Mouse (Mus musculus): ENCODE measurements around the gene Slc39a7. TPM values are rescaled to one million over a fixed set of nuclear protein-coding genes. Genes with fewer than 3 reads are reported as not detected.

The Slc39a7 gene
- total and polyA plus RNA-seq, 3 experiments, result 64.0 to 79.8 (median 76.0) TPM

DNA sequence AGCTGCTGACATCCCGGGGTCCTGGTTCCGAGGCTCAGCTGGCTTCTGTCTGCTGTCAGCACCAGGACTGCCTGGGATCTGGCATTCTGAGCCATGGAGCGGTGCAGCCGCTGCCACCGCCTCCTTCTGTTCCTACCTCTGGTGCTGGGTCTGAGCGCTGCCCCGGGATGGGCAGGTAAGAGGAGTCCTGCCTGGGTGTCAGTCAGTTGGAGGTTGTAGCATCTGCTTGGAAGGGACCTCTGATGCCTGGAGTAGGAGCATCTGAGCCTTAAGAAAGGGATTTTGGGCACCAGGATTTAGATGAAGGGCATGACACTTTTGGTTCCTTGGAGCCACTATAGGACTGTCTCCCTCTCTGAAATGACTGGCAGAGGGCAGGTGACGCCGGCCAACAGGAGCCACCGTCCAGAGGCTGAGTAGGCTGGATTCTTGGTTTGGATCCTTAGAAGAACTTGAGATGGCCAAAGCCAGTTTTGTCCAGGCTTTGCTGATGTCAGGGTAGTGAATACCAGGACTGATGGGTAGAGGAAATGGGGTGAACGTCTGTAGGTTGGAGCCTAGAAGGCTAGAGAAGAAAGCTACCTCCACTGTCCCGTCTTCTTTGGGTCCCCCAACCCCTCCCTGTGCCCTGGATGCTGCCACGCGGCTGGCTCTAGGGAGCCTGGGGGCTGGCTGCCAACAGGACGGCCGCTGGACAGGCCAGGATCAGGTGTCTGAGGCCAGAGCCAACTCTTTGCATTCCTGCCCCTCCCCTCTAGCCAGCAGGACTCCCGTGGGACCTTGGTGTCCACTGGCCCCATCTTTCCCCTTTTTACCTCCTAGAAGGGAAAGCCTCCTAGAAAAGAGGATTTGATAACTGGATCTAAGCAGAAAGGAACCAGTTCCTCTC, 8.3 kb upstream of the Slc39a7 start:
- no peaks in the 10 kb centered on the region for H3K79me2 ChIP-seq (replicated peaks; ENCODE audit: control insufficient read depth, insufficient read depth, low read length)
- H3K27me3 ChIP-seq (ENCODE audit: control insufficient read depth, insufficient read depth, low read length), result no peaks in the 10 kb centered on the region
- no peak overlapping the region for H3K4me3 ChIP-seq
- H3K27ac ChIP-seq, result no peak overlapping the region
- H3K9ac ChIP-seq (ENCODE audit: low read depth, low read length), result no peak overlapping the region
- TF ChIP-seq POLR2A (IDR thresholded peaks at IDR 0.05; ENCODE audit: insufficient read depth, low read depth, low read length), result 0 out of 2 replicates have a peak, but pooled peaks have one; percentile 2
- TF ChIP-seq CTCF (IDR thresholded peaks at IDR 0.05), result no peak
- intact Hi-C loops (cut with DNase I), result no loop called here
- H3K36me3 ChIP-seq (ENCODE audit: control insufficient read depth, insufficient read depth, low read length), result no peaks in the 10 kb centered on the region
- H3K4me1 ChIP-seq (ENCODE audit: control insufficient read depth, insufficient read depth, low read length), result peaks cover 2% of the 10 kb centered on the region; the same call in 1 of the 2 replicates
- WGBS, result 16% methylated on average over 17 of the region's 17 CpGs
- peak; percentile 69 to 81 for DNase-seq

GRCm38 (mm10) chr17:34038878-34039561, 7.5 kb upstream of the Slc39a7 start, which contains the start of gene Col11a2:
Gene Col11a2, plus strand, starts transcription at chr17:34039437.
- no peak within 1 kb of the TSS for H3K27ac ChIP-seq
- no peaks in the 10 kb centered on the region for H3K36me3 ChIP-seq (ENCODE audit: control insufficient read depth, insufficient read depth, low read length)
- no peaks in the 10 kb centered on the region for H3K27me3 ChIP-seq (ENCODE audit: control insufficient read depth, insufficient read depth, low read length)
- no peaks in the 10 kb centered on the region for H3K79me2 ChIP-seq (replicated peaks; ENCODE audit: control insufficient read depth, insufficient read depth, low read length)
- intact Hi-C loops (cut with DNase I), result no loop called here
- peaks cover 3% of the 10 kb centered on the region; the same call in 1 of the 2 replicates for H3K4me1 ChIP-seq (ENCODE audit: control insufficient read depth, insufficient read depth, low read length)
- no peak within 1 kb of the TSS for H3K9ac ChIP-seq (ENCODE audit: low read depth, low read length)
- H3K4me3 ChIP-seq, result no peak within 1 kb of the TSS
- TF ChIP-seq EP300 (IDR thresholded peaks at IDR 0.05; ENCODE audit: insufficient read depth, low read depth, low read length), result no peak
- TF ChIP-seq CTCF (IDR thresholded peaks at IDR 0.05), result no peak
- TF ChIP-seq POLR2A (IDR thresholded peaks at IDR 0.05; ENCODE audit: insufficient read depth, low read depth, low read length), result no peak
- DNase-seq, result peak in 1 of 2 experiments; percentile 33
- WGBS, result 10% methylated on average over 28 of the region's 28 CpGs

- no peaks in the 10 kb centered on the region for H3K36me3 ChIP-seq (ENCODE audit: control insufficient read depth, insufficient read depth, low read length)
- intact Hi-C loops (cut with DNase I), result no loop called here
- H3K79me2 ChIP-seq (replicated peaks; ENCODE audit: control insufficient read depth, insufficient read depth, low read length), result no peaks in the 10 kb centered on the region
- H3K4me3 ChIP-seq, result no peak overlapping the region
- no peaks in the 10 kb centered on the region for H3K27me3 ChIP-seq (ENCODE audit: control insufficient read depth, insufficient read depth, low read length)
- TF ChIP-seq POLR2A (IDR thresholded peaks at IDR 0.05; ENCODE audit: insufficient read depth, low read depth, low read length) (no peak), CTCF (IDR thresholded peaks at IDR 0.05) (no peak), EP300 (IDR thresholded peaks at IDR 0.05; ENCODE audit: insufficient read depth, low read depth, low read length) (no peak)
- peak; percentile 18 to 30 for DNase-seq
- WGBS, result 24% methylated on average over 21 of the region's 21 CpGs
- peaks cover 3% of the 10 kb centered on the region; the same call in 1 of the 2 replicates for H3K4me1 ChIP-seq (ENCODE audit: control insufficient read depth, insufficient read depth, low read length)
- H3K9ac ChIP-seq (ENCODE audit: low read depth, low read length), result no peak overlapping the region
- H3K27ac ChIP-seq, result no peak overlapping the region
Measured at GRCm38 (mm10) chr17:34038440-34038839, 7.0 kb upstream of the Slc39a7 start.

- WGBS, result 90% methylated on average over 7 of the region's 7 CpGs
- intact Hi-C loops (cut with DNase I), result no loop called here
Measured at GRCm38 (mm10) chr17:34037241-34037640, 5.8 kb upstream of the Slc39a7 start.

DNA sequence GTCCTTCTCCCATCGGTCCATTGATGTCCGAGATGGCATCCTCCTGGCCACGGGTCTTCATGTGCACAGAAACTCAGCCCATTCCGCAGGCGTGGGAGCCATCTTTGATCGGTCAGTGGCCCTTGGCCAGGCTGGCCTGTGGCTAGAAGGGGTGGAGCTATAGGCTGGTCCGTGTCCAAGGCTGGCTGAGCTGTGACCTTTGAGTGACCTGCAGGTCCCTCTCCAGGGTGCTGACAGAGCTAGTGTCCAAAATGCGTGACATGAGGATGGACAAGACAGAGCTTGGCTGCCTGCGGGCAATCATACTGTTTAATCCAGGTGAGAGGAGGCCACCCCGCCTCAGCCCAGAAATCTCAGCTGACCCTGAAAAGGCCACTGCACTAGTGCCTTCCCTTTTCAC, 5.2 kb upstream of the Slc39a7 start:
- no peaks in the 10 kb centered on the region for H3K79me2 ChIP-seq (replicated peaks; ENCODE audit: control insufficient read depth, insufficient read depth, low read length)
- H3K27ac ChIP-seq, result no peak overlapping the region
- H3K36me3 ChIP-seq (ENCODE audit: control insufficient read depth, insufficient read depth, low read length), result no peaks in the 10 kb centered on the region; the same call in 1 of the 2 replicates
- WGBS, result 71% methylated on average over 10 of the region's 10 CpGs
- H3K4me1 ChIP-seq (ENCODE audit: control insufficient read depth, insufficient read depth, low read length), result peaks cover 7% of the 10 kb centered on the region
- TF ChIP-seq EP300 (IDR thresholded peaks at IDR 0.05; ENCODE audit: insufficient read depth, low read depth, low read length) (no peak), CTCF (IDR thresholded peaks at IDR 0.05) (no peak), POLR2A (IDR thresholded peaks at IDR 0.05; ENCODE audit: insufficient read depth, low read depth, low read length) (no peak)
- H3K4me3 ChIP-seq, result no peak overlapping the region
- no peak overlapping the region for H3K9ac ChIP-seq (ENCODE audit: low read depth, low read length)
- H3K27me3 ChIP-seq (ENCODE audit: control insufficient read depth, insufficient read depth, low read length), result no peaks in the 10 kb centered on the region
- peak; percentile 35 to 40 for DNase-seq
- intact Hi-C loops (cut with DNase I), result no loop called here

More at GRCm38 (mm10) chr17:34037241-34037640, 5.8 kb upstream of the Slc39a7 start:
- no peaks in the 10 kb centered on the region for H3K27me3 ChIP-seq (ENCODE audit: control insufficient read depth, insufficient read depth, low read length)
- H3K4me1 ChIP-seq (ENCODE audit: control insufficient read depth, insufficient read depth, low read length), result peaks cover 7% of the 10 kb centered on the region
- DNase-seq, result no peak
- no peak overlapping the region for H3K9ac ChIP-seq (ENCODE audit: low read depth, low read length)
- H3K79me2 ChIP-seq (replicated peaks; ENCODE audit: control insufficient read depth, insufficient read depth, low read length), result no peaks in the 10 kb centered on the region
- TF ChIP-seq POLR2A (IDR thresholded peaks at IDR 0.05; ENCODE audit: insufficient read depth, low read depth, low read length) (no peak), EP300 (IDR thresholded peaks at IDR 0.05; ENCODE audit: insufficient read depth, low read depth, low read length) (no peak), CTCF (IDR thresholded peaks at IDR 0.05) (no peak)
- no peak overlapping the region for H3K4me3 ChIP-seq
- no peaks in the 10 kb centered on the region; the same call in 1 of the 2 replicates for H3K36me3 ChIP-seq (ENCODE audit: control insufficient read depth, insufficient read depth, low read length)
- no peak overlapping the region for H3K27ac ChIP-seq

Data from heart, adult 2 months (tissue).